Mouse (Mus musculus): ENCODE data around the gene 4931428F04Rik. TPM values are rescaled to one million over a fixed set of nuclear protein-coding genes. Genes with fewer than 3 reads are reported as not detected.
"Not testable (repeated sequence)": the region's sequence is repeated elsewhere in the genome, so short reads cannot be mapped to it uniquely, and the experiment has no call there.

4931428F04Rik gene
- total RNA-seq, 2 experiments from 2014 or later = 0.53 to 0.74 TPM

DNA sequence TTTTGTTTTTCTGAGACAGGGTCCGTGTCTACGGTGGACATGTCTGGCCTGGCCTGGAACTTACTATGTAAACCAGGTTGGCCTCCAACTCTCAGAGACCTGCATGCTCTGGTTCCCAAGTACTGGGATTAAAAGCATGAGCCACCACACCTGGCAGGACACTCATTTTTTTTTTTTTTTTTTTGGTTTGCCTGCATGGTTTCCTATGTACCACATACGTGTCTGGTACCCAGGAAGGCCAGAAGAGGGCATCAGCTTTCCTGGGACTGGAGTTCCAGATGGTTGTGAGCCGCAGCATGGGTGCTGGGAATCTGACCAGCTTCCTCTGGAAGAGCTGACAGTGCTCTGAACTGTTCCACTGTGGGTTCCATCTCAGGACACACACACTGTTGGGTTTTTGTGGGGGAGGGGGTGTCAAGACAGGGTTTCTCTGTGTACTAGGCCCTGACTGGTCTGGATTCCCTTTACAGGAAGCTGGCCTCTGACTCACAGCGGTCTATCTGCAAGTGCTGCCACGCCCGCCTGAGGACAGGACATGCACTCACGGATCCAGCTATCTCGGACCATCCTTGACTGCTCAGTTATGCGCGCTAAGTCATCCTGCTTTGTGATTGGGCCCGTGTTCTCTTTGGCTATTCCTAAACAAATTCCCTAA, 28.2 kb downstream of the 4931428F04Rik start:
- no peak for DNase-seq (ENCODE audit: low spot score)

DNA sequence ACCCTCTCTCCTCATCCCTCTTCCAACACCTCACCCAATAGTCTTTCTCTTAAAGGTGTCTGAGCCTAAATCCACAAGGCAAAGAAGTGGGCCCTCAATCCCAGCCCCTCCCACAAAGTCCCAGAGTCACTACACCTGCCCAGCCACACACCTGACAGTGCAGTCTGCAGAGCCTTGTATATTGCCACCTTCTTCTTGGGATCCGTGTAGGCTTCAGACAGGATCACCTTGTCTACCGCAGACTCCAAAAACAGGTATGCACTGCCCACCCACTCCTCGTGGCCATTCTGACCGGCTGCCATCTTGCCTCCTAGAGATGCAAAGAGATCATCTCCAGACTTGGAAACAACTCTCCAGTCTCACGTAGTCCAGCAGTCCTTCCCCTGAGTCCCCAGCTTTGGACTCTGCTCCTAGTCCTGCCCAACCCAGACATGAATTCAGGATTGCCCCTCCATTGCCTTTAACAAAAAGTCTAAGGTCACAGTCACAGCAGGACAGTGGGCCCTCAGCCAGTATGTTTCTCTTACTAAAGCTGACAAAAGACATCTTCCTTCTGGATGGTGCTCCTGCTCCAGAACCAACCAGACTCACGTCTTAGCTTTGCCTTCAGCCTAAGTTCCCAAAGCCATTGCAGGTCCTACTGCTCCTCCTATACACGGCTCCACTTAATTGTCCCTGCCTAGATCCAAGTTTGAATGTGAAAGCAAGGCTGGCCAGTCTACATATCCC, 29.1 kb downstream of the 4931428F04Rik start:
- no peak for DNase-seq (ENCODE audit: low spot score)

DNA sequence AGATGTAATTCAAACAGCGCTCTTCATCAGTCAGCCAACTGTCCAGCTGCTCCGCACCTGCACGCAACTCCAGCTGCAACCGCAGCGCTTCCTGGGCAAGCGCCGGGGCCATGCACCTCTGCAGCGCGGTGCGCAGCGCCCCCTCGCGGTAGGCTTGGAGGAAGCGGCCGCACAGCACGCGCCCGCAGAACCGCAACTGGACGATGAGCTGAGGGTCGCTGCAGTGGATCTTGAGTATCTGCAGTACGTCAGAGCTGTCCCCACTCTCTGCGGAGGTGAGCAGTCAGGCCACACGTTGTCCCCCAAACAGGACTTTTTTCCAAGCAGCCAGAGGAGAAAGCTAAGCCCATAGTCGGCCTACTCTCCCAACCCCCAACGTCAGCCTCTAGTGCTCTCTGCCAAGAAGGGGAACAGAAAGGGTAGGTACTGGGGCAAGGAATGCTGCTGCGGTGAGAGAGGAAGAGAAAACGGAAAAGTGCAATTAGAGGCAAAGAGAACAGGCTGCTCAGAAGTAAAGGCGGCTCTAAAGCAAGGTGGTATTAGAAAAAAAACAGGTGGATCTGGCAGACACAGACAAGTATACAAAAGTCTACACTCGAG, 29.8 kb downstream of the 4931428F04Rik start:
- peak; percentile 64 for DNase-seq (ENCODE audit: low spot score)

GRCm38 (mm10) chr8:105258911-105259720, 30.5 kb downstream of the 4931428F04Rik start:
- no peak for DNase-seq (ENCODE audit: low spot score)

GRCm38 (mm10) chr8:105257318-105258114, 32.1 kb downstream of the 4931428F04Rik start:
- no peak for DNase-seq (ENCODE audit: low spot score)

DNA sequence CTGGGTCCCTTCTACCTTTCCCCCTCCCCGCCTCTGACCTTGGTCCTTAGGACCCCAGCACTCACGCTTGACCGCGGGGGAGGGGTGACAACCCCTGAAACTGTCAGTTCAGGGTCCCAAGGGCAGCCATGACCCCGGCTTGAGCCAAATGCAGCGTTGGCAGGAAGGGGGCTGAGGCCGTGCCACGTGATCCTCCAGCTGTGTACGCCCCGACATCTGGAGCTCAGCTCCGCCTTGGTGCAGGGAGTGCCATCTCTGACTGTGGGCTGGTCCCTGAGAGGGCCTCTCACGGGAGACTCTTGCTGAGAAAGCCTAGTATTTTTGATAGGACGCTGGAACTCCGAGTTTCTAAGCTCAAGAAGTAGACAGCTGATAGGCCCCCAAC, 34.7 kb downstream of the 4931428F04Rik start, which contains the start of gene B3gnt9:
Gene B3gnt9, minus strand, starts transcription at position 188 of the 385 bp plus-strand sequence.
- peak; percentile 79 for DNase-seq (ENCODE audit: low spot score)

GRCm38 (mm10) chr8:105254152-105254965, 35.3 kb downstream of the 4931428F04Rik start:
- peak; percentile 88 for DNase-seq (ENCODE audit: low spot score)

GRCm38 (mm10) chr8:105253766-105254151, 35.9 kb downstream of the 4931428F04Rik start:
- DNase-seq (ENCODE audit: low spot score) = no peak

GRCm38 (mm10) chr8:105252680-105253537, 36.8 kb downstream of the 4931428F04Rik start:
- no peak for DNase-seq (ENCODE audit: low spot score)

GRCm38 (mm10) chr8:105251954-105252353, 37.7 kb downstream of the 4931428F04Rik start:
- no peak for DNase-seq (ENCODE audit: low spot score)

DNA sequence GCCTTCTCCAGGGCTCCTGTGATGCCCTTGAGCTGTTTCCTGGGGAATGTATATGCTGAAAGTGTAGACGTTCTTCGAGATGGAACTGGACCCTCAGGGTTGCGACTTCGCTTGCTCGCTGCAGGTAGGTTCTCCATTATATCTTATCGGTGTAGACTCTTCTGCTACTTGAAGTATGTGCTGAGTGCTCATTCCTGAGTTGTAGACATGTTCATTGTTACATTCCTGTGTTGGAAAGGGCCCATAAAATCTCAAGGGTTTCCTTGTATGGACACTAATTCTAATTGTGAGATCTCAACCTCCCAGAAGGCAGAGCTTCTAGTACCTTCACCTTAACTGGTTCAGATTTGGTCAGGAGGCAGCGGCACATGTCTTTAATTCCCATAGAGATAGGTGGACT, 48.6 kb downstream of the 4931428F04Rik start:
- no peak for DNase-seq (ENCODE audit: low spot score)

DNA sequence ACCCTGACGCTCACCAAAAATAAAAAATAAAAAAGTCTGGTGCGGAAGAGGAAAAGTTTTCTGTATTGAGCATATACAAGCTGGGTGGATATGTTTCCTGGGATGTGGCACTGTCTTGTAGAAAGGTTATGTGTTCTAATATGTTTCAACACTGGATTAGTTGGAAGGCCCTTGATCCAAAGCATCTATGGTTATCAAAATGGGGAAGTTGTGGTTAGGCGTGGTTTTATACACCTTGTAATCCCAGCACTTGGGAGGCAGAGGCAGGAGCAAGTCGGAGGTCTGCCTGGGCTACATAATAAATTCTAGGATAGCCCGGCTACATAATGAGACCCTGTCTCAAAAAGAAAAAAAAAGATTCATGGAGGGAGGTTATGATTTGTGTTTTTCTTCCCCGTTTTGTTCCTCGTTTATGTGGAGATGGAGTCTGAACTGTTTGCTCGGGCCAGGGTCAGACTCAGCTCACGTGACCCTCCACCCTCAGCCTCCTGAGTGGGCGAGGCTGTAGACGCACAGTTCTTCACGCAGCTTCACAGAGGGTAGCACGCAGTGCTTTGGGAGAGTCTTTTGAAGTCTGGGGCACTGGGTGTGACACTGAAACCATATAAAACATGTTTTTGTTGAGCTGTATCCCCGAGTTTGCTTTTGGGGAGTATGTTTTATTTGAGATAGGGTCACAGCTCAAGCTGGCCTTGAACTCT, 52.1 kb downstream of the 4931428F04Rik start:
- no peak for DNase-seq (ENCODE audit: low spot score)

GRCm38 (mm10) chr8:105235206-105235605, 54.5 kb downstream of the 4931428F04Rik start:
- DNase-seq (ENCODE audit: low spot score) = peak; percentile 67

DNA sequence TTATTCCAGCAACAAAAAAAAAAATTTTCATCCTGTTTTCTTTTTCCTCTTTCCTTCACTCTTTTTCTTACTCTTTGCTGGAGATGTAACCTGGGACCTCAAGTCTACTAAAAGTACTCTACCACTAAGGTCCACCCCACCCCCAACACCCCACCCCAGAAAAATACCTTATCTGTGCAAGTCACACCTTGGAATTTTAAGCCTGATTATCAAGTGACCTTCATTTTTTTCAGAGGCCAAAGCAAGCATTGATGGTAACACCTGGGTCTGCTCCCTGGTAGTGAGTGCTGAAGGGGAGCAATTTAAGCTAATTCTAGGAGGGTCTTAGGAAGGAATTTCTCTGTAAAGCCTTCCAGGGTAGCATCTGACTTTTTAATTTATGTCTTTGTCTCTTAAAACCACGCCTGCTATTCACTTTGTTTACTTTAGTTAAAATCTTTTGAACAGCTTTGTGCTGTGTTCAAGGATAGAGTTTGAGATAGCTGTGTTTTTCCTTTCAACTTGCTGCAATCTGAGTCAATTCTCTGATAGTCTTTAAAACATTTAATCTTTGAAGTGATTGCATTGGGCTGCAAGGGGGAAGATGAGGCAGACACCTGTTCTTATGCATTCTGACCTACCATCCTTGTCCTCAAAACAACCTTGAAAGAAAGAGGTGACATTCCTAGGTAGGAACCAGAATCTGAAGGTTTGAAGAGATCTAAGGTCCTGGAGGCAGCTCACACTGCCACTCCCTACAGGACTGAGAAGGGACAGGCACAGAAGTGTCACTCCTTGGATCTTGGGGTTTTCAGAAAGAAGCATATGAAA, 56.3 kb downstream of the 4931428F04Rik start:
- no peak for DNase-seq (ENCODE audit: low spot score)

DNA sequence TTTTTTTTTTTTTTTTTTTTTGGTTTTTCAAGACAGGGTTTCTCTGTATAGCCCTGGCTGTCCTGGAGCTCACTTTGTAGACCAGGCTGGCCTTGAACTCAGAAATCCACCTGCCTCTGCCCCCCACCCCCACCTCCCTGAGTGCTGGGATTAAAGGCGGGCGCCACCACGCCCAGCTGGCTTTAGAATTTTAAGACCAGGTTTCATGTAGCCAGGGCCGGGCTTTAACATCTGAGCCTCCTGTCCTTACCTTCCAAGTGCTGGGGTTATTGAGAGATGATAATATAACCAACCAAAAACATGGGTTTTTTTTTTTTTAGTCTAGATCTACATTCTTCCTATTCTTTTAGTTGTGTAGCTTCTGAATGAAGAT, 57.4 kb downstream of the 4931428F04Rik start:
- DNase-seq (ENCODE audit: low spot score) = not testable (repeated sequence)

GRCm38 (mm10) chr8:105231503-105232320, 58.0 kb downstream of the 4931428F04Rik start:
- no peak for DNase-seq (ENCODE audit: low spot score)
